Mouse (Mus musculus) liver, embryonic 14.5 days (tissue): Measurements from ENCODE around the gene C730034F03Rik.

Experiments
- CTCF ChIP-seq: IDR thresholded peaks from 2 replicates; pipeline ENCODE4 v1.5.1; 2016; ENCODE audit warnings: antibody characterized with exemption, low read depth, control low read depth
- EP300 ChIP-seq: IDR thresholded peaks from 2 replicates; pipeline ENCODE4 v1.6.1; 2016; ENCODE audit warnings: antibody characterized with exemption, low read depth

DNA sequence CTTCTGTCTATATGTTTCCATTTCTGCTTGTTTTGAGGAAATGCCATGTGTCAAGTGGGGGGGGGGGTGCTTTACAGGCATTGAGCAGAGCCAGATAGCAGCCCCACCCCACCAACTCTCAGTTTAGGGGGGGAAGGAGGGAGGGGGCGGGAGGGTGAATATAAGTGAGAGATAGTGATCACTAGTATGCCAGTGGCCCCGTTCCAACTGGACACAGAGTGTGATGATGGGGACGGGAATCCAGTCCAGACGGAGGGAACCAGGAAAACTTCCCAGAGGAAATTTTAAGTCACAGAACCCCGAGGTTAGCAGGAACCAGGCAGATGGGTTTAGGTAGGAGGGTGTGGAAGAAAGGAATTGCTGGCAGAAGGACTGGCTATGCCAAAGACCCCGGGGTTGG lies 26.3 kb downstream of the C730034F03Rik start:
- TF ChIP-seq CTCF (no peak), EP300 (no peak)
